Mouse (Mus musculus) liver, adult 2 months (tissue): Measurements from ENCODE around the gene Exog.

Experiments used
- CTCF ChIP-seq: fragments of 200-500 bp; IDR thresholded peaks from 2 replicates; pipeline ENCODE4 v1.5.1; 2011; ENCODE audit warnings: low read depth, low read length, control low read depth
- POLR2A ChIP-seq: fragments of 200-500 bp; IDR thresholded peaks from 2 replicates; pipeline ENCODE4 v1.6.1; 2011; ENCODE audit warnings: low read length, control low read depth; ENCODE audit not compliant: insufficient read depth; ENCODE audit errors: extremely low read depth

- TF ChIP-seq CTCF (no peak), POLR2A (no peak)
These were observed 8.9 kb upstream of the Exog start for GRCm38 (mm10) chr9:119435855-119436254.
